Mouse (Mus musculus): ENCODE results near the gene Paqr8.

Paqr8 gene

DNA sequence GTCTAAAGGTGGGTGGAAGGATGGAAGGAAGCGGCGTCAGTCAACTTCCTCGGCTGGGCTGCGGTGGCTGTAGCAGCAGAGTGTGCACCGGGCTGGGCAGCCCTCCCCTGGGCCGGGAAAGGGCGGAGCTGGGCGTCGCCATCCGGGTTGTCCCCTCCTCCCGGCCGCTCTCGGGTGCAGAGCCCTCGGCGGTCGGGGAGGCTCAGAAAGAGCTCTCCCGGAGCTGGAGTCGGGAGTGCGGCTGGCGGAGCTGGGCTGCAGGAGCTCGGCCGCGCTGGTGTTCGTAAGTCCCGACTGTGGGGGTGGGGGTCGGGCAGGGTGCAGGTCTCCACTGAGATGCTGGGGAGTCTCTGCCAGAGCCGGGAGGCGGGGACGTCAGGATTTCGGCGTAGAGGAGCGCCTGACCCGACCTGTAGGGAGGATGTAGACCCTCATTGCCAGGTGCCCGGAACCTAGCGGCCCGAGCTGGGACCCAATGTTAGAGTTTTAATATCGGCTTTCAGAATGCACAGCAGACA, at the start of gene Paqr8:
Gene Paqr8 (plus strand): TSS at position 203 of the 518 bp plus-strand sequence.
- DNase-seq: peak; percentile 86 to 91

- DNase-seq: no peak
Observed at GRCm38 (mm10) chr1:20856924-20857902, 33.2 kb upstream of the Paqr8 start.

- no peak for DNase-seq
Observed at GRCm38 (mm10) chr1:20860775-20861174, 29.6 kb upstream of the Paqr8 start.

DNA sequence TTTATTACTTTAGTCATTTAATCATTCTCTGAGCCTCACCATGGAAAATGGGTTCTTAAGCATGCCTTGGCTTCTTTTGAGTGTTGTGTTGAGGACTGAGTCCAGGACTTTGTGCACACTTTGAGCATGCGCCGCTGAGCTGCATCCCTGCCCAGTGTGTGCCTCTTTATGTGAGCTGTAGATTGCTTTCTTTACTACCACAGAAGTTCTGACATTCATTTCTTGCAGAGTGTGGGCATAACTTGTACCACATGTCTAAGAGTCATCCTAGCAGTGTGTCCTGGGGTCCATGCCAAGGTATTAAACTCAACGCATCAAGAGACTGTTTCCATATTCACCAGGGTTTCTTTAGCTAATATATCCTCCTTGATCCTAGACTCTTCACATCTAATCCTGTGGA, 28.5 kb upstream of the Paqr8 start:
- no peak for DNase-seq

DNA sequence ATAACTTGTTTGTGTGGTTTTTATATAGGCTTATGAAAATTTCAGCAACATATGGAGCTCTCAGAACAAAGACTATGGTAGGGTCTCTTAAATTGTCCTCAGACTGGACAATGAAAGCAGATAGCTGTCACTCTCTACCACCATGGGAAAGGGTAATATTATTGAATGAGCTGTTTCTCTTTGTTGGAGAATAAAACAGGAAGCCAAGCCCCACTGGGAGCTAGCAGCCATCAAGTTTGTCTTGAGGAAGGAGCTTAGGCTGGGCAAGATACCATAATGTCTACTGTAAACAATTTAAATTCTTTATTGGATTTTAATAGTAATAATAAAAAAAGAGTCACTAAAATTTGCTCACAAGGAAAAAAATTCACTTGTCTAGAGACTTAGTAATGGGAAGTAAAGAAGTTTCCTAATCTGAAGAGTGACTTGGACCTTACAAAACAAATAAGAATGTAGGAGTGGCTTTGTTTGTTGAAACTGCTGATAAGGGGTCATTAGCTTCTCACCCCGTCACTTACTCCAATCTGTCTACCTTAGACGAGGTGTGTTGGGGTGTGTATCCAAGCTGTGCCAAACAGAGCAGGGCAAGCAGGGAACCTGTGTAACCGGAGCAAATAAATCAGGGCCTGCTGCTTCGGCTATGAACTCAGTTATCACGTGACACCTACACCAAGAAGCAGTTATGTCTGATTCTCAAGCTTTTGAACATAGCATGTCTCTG, 26.8 kb upstream of the Paqr8 start:
- no peak for DNase-seq

DNA sequence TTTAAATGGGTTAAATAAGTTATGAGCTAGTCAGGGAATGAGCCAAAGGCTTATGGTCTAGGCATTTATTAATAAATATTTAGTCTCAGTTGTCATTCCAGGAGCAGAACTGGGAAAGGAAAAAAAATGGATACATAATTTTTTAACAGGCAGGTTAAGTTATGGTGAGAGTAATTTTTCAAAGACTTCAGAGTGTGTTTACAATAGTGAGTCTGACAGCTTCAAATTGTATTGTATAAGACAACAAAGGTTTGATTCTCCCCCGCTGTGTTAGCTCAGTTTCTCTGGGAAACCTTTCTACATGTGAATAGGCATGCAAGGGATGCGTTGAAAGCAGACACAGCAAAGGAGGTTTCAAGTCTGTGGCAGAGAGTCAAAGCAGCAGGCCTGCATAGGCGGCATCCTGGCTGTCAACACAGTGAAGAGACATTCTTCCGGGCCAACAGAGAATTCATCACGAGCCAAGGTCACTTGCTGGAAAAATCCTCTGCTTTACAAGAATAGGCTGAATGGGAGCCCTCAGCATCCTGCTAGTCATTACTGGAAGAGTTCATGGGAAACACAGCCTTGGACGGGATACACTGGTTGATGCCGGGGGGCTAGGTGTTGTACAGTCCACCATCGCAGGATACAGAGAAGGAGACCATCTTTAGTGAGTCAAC, 23.0 kb upstream of the Paqr8 start:
- DNase-seq: no peak

DNA sequence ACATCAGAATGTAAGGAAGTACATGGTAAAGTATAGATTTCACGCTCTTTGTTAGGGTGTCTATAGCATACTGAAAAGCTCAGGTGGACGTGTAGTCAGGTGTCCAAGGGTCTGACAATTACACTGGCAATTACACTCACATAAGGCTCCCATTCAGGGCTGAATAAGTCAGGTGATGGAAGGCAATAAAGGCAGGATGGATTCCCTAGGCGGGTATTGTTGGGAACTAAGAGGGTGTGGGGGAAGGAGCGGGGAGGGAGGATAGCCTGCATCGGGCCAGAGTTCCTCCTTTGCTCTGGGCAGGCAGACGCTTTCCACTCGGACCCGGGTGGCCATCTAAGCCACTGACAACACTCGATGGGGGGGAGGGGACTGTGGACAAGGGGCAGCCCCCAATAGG, 22.4 kb upstream of the Paqr8 start:
- DNase-seq: no peak

DNA sequence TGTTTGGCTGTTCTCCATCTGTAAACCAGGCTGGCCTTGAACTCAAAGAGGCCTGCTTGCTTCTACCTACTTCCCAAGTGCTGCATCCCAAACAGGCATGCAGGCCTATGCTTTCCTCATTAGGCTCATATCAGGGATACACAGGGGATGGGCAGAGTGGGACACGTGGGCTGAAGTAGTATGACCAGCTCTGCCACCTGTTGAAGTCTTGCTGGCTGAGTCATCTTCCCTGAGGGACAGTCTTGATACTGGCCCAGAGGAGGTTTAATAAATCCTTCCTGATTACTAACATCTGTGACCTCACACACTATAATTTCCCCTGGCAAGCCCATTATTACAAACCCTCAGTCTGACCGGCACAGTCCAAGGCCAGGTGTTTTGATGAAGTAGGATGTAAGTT, 19.5 kb upstream of the Paqr8 start:
- no peak for DNase-seq

DNA sequence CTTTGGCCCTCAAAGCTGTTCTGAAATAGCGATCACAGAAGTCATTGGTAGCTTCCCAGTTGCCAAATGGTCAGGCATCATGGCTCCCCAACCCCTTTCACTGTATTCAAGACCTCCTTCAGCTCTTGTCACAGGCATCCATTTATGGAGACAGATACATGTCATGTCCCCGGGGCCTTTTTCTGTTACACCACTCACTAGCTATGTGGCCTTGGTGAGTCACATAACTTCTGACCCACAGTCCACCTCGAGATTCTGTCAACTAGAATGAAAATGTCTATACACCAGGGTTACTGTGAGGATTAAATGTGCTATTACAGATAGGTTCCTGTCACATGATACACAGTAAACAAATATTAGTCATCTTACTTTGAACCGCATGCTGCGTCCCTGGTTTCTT, 17.9 kb upstream of the Paqr8 start:
- no peak for DNase-seq

GRCm38 (mm10) chr1:20874061-20874460, 16.3 kb upstream of the Paqr8 start:
- DNase-seq: no peak

DNA sequence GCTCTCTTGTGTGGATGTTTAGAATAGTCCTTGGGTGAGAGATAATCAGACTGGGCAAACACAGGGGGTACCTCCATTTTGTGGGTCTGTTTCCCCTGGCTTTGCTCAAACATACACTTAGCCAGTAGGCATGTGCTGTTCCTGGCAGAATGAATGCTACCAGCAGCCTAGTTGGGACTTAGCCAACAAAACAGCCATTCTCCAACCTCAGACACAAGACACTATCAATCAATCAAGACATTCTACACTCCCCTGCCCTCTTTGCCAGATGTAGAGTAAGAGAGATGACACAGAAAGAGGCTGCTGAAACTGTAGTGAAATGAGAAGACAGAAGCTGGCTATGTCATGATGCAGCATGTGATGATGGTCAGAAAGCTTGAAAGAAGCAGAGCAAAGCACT, 13.1 kb upstream of the Paqr8 start:
- DNase-seq: no peak

GRCm38 (mm10) chr1:20879361-20879760, 11.0 kb upstream of the Paqr8 start:
- DNase-seq: no peak

- no peak for DNase-seq
Observed at GRCm38 (mm10) chr1:20883079-20883478, 7.3 kb upstream of the Paqr8 start.

DNA sequence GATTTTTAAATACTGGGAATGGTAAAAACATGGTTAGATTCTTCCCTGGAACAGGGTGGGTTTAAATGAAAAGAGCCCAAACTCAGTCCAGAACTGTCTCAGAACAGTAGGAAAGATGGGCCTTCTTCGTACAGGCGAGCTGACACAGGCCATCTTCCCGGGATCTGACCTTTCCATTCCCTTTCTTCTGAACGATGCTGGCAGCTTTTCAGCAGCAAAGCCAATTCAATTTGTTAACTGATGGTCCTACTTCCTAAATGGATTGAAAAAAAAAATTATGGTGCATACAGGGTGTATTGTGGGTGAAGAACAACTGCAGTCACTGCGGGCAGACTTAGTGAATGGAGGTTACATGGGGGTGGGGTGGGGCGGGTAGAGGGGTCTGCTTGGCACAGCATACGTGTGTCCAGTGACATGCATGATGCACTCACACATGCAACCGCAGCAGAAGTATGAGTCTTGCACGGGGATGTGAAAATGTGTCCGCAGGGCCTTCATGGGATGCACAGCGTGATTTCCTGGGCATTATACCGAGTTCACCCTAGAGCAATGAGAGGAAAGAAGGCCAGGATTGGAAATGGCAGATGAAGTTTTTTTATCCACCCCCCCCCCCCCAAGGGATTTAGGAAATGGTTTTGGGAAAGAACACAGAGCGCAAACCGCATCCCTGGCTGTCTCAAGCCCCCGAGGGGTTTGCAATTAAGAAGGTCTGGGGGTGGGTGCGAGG, 566 bp upstream of the Paqr8 start:
- no peak for DNase-seq

- DNase-seq: peak; percentile 33 to 65
Observed at GRCm38 (mm10) chr1:20890941-20891399, 564 bp downstream of the Paqr8 start.

DNA sequence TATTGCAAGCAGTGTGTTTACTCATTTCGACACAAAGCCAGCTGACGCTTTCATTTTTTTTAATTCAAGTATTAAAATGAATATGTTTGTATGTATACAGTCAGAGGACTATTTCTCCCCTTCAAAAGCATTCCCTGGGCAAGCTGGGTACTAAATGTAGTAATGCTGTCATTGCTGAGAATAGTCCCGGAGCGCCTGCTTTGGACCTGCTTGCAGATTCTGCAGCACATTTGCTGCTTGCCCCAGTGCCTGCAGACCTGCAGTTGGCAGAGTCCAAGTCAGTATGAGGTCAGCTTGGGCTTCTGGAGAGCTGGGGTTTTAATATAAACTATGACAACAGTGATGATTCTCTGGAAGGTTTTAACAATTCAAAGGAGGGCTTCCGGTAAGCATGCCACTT, 2.7 kb downstream of the Paqr8 start:
- DNase-seq: no peak

- DNase-seq: no peak
Observed at GRCm38 (mm10) chr1:20898391-20898790, 8.0 kb downstream of the Paqr8 start.

DNA sequence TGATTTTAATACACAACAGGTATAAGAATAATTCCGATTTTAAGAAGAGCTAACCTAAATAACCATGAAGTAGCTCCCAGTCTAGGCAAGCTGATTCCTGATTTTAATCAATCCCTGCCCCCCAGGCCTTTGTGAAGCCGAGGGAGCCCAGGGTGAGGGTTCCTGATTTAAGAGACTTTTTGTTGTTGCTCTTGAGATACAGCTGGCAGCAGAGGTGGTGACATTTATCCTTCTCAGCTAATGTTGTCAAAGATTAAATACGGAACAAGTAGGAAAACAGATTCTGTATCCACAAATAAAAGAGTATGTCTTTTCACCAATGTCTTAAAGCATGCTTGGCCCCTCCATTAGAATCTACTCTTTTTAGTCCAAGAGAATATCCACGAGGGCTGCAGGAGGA, 9.9 kb downstream of the Paqr8 start:
- no peak for DNase-seq

- no peak for DNase-seq
Observed at GRCm38 (mm10) chr1:20905501-20906127, 15.2 kb downstream of the Paqr8 start.

GRCm38 (mm10) chr1:20906128-20906515, 15.7 kb downstream of the Paqr8 start:
- no peak for DNase-seq

DNA sequence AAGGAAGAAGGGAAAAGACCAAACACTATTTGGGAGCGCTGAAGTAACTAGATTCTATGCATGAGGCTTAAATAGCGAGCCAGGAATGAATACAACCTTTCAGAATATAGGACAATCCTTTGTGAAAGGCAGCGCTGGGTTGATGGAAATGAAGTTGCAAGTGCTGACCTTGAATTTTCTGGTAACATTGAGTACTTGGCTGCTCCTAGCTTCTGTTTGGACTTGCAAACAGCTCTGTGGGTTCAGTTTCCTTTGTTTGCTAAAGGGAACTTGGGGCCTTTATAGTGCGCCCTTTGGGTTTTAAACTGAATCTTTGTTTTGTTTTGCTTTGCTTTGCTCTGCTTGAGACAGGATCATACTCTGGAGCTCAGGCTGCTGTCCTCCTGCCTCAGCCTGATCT, 18.1 kb downstream of the Paqr8 start:
- DNase-seq: no peak

GRCm38 (mm10) chr1:20912115-20912514, 21.7 kb downstream of the Paqr8 start:
- DNase-seq: no peak
